Mouse (Mus musculus) lung, embryonic 15.5 days (tissue): ENCODE results near the gene Utp4. TPM values are rescaled to one million over a fixed set of nuclear protein-coding genes. Genes with fewer than 3 reads are reported as not detected.

Experiments used
- ATAC-seq: fragments of 200-750 bp; cut with Nextera tagmentation; 2 replicates; pipeline ENCODE4 v1.8.0; 2017; ENCODE audit warnings: moderate number of reproducible peaks, borderline replicate concordance; ENCODE audit not compliant: low FRiP score, low TSS enrichment; ENCODE audit errors: extremely low read depth
- H3K27ac ChIP-seq: fragments of 300-500 bp; sonication (generic); 2 replicates; pipeline ENCODE4 v1.5.1; 2015; ENCODE audit warnings: moderate library complexity, mild to moderate bottlenecking, inconsistent platforms
- H3K27me3 ChIP-seq: fragments of 300-500 bp; sonication (generic); 2 replicates; pipeline ENCODE4 v1.6.1; 2015; ENCODE audit warnings: inconsistent platforms
- H3K36me3 ChIP-seq: fragments of 300-500 bp; sonication (generic); 2 replicates; pipeline ENCODE4 v1.6.1; 2015; ENCODE audit warnings: inconsistent platforms
- H3K4me1 ChIP-seq: fragments of 300-500 bp; sonication (generic); 2 replicates; pipeline ENCODE4 v1.6.1; 2015; ENCODE audit warnings: inconsistent platforms
- H3K4me2 ChIP-seq: fragments of 300-500 bp; sonication (generic); 2 replicates; pipeline ENCODE4 v1.6.1; 2015; ENCODE audit warnings: inconsistent platforms, mild to moderate bottlenecking, moderate library complexity
- H3K4me3 ChIP-seq: fragments of 300-500 bp; sonication (generic); 2 replicates; pipeline ENCODE4 v1.5.1; 2015; ENCODE audit warnings: mild to moderate bottlenecking, inconsistent platforms
- H3K9ac ChIP-seq: fragments of 300-500 bp; sonication (generic); 2 replicates; pipeline ENCODE4 v1.6.1; 2015; ENCODE audit warnings: inconsistent platforms
- H3K9me3 ChIP-seq: fragments of 300-500 bp; sonication (generic); 2 replicates; pipeline ENCODE4 v1.6.1; 2016; ENCODE audit warnings: inconsistent platforms
- WGBS: fragments of 180-500 bp; shearing (Covaris S2); methylation state at CpG from one replicate; pipeline ENCODE4 v1.1.7; 2015; 5-methylcytosine and 5-hydroxymethylcytosine counted together
- polyA plus RNA-seq: library from polyadenylated mRNA; unstranded; fragments of >200 nt; fragmentation: Nextera tagmentation; extraction: Ambion mirVana; gene quantifications from 2 replicates; pipeline ENCODE4 v1.2.1, GENCODE M21; 2015

Utp4 gene
- polyA plus RNA-seq, 1 experiment from 2014 or later = 68.6 TPM

DNA sequence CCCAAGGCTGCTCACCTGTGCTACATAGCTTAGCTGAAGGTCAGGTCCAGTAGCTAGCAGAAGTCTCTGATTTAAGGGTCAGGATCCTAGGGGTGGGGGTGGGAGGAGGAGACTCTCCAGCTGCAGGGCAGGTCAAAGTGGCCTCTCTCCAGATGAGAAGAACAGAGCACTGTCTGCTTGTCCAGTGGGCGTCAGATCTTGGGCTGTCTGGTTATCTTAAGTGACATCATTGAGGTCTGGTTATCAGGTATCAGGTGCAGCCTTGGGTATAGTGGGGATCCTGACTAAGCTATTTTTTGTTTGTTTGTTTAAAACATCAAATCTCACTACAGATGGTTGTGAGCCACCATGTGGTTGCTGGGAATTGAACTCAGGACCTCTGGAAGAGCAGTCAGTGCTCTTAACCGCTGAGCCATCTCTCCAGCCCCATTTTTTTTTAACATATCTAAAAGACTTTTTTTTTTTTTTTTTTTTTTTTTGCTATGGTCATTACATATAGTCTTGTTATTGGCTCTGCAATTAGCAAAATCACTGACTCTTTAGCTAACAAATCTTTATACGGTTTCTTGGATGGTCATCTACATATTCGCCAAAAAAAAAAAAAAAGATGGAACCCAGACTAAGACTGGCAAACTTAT, 40.2 kb downstream of the Utp4 start:
- no peak for ATAC-seq
- WGBS = 79% methylated on average over 4 of the region's 4 CpGs
- H3K9ac ChIP-seq = no peak overlapping the region

DNA sequence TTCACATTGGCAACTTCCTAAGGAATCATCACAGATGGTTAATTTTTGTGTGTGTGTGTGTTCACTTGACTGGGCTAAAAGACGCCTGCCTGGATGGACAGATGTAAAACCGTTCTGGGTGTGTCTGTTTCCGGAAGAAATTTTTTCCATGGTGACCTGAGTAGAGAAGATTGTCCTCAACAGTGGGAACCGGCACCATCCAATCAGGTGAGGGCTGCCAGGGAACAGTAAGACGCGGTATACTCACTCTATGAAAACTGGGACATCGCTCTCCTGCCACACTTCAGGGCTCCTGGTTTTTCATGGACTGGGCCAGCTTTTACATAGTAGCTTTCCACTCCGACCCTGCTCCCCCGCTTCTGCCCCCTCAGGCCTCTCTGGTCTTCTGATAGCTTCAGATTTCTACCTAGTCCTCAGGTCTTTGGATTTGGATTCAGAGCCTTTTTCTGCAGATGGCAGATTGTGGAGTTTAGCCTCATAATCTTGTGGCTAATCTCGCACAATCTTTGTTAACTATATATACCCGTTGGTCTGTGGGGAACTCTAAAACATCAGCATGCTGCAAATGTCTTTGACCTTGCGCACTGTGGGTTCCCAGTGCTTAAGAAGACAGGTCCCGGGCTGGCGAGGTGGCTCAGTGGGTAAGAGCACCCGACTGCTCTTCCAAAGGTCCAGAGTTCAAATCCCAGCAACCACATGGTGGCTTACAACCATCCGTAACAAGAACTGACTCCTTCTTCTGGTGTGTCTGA, 41.0 kb downstream of the Utp4 start:
- H3K27me3 ChIP-seq = no peaks in the 10 kb centered on the region
- no peaks in the 10 kb centered on the region for H3K9me3 ChIP-seq
- H3K36me3 ChIP-seq = no peaks in the 10 kb centered on the region
- no peak for ATAC-seq
- WGBS = 79% methylated on average over 16 of the region's 16 CpGs
- H3K4me1 ChIP-seq = peaks cover 39% of the 10 kb centered on the region
- no peak overlapping the region for H3K27ac ChIP-seq
- no peak overlapping the region for H3K9ac ChIP-seq
- H3K4me2 ChIP-seq = no peak overlapping the region
- no peak overlapping the region for H3K4me3 ChIP-seq

More for the DNA sequence above, 40.2 kb downstream of the Utp4 start:
- Histone ChIP-seq H3K4me3 (no peak overlapping the region), H3K4me2 (no peak overlapping the region), H3K9me3 (no peaks in the 10 kb centered on the region), H3K36me3 (no peaks in the 10 kb centered on the region), H3K27ac (no peak overlapping the region), H3K27me3 (no peaks in the 10 kb centered on the region), H3K4me1 (peaks cover 46% of the 10 kb centered on the region)

DNA sequence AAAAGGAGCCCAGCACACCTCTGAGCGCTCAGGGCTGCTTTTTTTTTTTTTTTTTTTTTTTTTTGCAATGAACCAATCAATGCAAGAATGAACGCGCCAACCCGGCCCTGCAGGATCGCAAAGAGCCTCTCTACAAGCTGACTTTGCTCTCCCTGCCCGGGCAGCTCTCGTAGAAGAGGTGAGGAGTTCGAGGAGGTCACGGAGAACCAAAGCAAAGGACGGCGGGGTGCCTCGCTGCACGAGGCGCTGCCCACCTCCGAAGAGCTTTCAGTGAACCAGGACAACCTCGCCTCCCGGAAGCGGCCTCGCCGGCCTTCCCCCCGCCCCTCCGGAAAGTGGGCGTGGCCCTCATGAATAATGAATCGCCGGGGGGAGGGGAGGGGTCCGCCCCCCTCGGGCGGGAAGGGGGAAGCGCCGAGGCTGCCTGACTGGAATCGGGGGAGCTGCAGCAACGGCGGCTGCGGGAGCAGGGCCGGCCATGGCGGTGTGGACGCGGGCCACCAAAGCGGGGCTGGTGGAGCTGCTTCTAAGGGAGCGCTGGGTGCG, 42.0 kb downstream of the Utp4 start, which contains the start of gene Sntb2:
Gene Sntb2 (plus strand): TSS at position 427 of the 546 bp plus-strand sequence.
- Histone ChIP-seq H3K4me3 (peak within 1 kb of the TSS; percentile 88), H3K4me1 (peaks cover 31% of the 10 kb centered on the region), H3K9ac (peak within 1 kb of the TSS; percentile 91), H3K27me3 (no peaks in the 10 kb centered on the region), H3K36me3 (no peaks in the 10 kb centered on the region), H3K4me2 (peak within 1 kb of the TSS; percentile 69), H3K27ac (peak within 1 kb of the TSS; percentile 94), H3K9me3 (no peaks in the 10 kb centered on the region)
- under 1% methylated on average over 41 of the region's 41 CpGs for WGBS
- ATAC-seq = peak; percentile 89

- Histone ChIP-seq H3K4me2 (peak overlapping the region; percentile 69), H3K27me3 (no peaks in the 10 kb centered on the region), H3K4me1 (peaks cover 31% of the 10 kb centered on the region), H3K9me3 (no peaks in the 10 kb centered on the region), H3K9ac (peak overlapping the region; percentile 91), H3K36me3 (no peaks in the 10 kb centered on the region), H3K27ac (peak overlapping the region; percentile 94), H3K4me3 (peak overlapping the region; percentile 88)
- ATAC-seq = peak; percentile 68
- under 1% methylated on average over 72 of the region's 76 CpGs for WGBS
Measured at GRCm38 (mm10) chr8:106935899-106936477, 42.6 kb downstream of the Utp4 start.

- H3K27ac ChIP-seq = peak overlapping the region; percentile 94
- H3K4me1 ChIP-seq = peaks cover 31% of the 10 kb centered on the region
- H3K4me2 ChIP-seq = peak overlapping the region; percentile 69
- H3K36me3 ChIP-seq = no peaks in the 10 kb centered on the region
- ATAC-seq = no peak
- H3K4me3 ChIP-seq = peak overlapping the region; percentile 88
- H3K9me3 ChIP-seq = no peaks in the 10 kb centered on the region
- WGBS = under 1% methylated on average over 26 of the region's 26 CpGs
- peak overlapping the region; percentile 91 for H3K9ac ChIP-seq
- no peaks in the 10 kb centered on the region for H3K27me3 ChIP-seq
Measured at GRCm38 (mm10) chr8:106936478-106937051, 43.1 kb downstream of the Utp4 start.

DNA sequence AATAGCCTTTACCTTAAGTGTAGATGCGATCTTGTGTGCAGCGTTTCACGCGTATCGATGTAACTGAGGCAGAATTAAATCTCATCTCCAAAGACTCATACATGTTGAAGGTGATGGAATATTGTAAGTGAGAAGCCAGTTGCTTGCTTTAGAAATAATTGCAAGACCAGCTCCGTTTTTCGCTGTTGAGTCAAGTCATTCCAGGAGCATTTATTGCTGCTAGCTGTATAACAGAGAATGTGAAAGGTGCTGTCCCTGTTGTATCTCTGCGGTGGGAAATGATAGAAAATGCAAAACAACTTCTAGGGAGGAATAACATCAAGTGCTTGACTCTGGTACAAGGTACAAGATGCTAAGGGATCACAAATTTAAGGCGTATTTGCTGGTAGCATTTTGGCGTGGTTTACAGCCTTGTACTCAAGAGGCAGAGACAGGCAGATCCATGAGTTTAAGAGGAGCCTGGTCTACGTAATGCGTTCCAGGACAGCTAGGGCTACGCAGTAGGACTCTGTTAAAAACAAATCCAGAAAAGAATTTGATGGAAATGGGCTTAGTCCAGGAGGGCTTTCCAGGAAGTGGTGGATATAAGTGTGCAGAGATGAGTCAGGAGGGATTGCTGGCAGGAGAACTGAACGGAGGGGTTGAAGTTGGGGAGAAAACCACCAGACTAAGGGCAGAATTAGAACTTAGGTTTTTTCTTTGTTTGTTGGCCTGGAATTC, 43.8 kb downstream of the Utp4 start:
- Histone ChIP-seq H3K9me3 (no peaks in the 10 kb centered on the region), H3K27me3 (no peaks in the 10 kb centered on the region), H3K4me2 (peak overlapping the region; percentile 69), H3K27ac (peak overlapping the region; percentile 94; the same call in 1 of the 2 replicates), H3K4me3 (peak overlapping the region; percentile 88), H3K36me3 (no peaks in the 10 kb centered on the region), H3K9ac (peak overlapping the region; percentile 91), H3K4me1 (peaks cover 30% of the 10 kb centered on the region)
- 26% methylated on average over 14 of the region's 14 CpGs for WGBS
- no peak for ATAC-seq

DNA sequence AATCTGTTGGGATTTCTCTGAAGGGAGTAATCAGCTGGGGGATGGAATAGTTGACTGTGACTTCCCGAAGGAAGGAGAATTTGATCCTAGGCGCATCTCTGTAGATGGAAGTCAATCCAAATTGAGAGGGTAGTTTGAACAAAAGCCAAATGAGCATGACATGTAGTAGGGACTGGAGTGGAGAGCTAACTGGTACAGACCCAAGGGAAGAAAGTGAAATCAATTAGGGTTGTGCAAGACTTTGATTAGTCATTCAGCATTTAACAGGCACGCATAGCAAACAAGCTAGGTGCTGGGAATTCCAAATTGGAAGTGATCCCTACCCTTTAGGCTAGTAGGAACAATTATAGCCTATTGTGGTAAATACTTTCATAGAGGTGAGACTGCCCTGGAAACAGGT, 48.4 kb downstream of the Utp4 start:
- Histone ChIP-seq H3K4me2 (no peak overlapping the region), H3K9ac (no peak overlapping the region), H3K9me3 (no peaks in the 10 kb centered on the region), H3K4me1 (peaks cover 20% of the 10 kb centered on the region), H3K4me3 (no peak overlapping the region), H3K27me3 (no peaks in the 10 kb centered on the region), H3K27ac (no peak overlapping the region), H3K36me3 (no peaks in the 10 kb centered on the region)
- no peak for ATAC-seq
- WGBS = 91% methylated on average over 3 of the region's 3 CpGs

- WGBS = 88% methylated on average over 3 of the region's 3 CpGs
- H3K9me3 ChIP-seq = no peaks in the 10 kb centered on the region
- no peak overlapping the region for H3K4me2 ChIP-seq
- H3K36me3 ChIP-seq = no peaks in the 10 kb centered on the region
- H3K4me1 ChIP-seq = 0 out of 2 replicates have a peak, but pooled peaks cover 5% of the 10 kb centered on the region
- H3K4me3 ChIP-seq = no peak overlapping the region
- no peak overlapping the region for H3K9ac ChIP-seq
- H3K27ac ChIP-seq = no peak overlapping the region
- ATAC-seq = no peak
- no peaks in the 10 kb centered on the region for H3K27me3 ChIP-seq
Measured at GRCm38 (mm10) chr8:106943874-106944418, 50.5 kb downstream of the Utp4 start.

GRCm38 (mm10) chr8:106944756-106945155, 51.3 kb downstream of the Utp4 start:
- no peak overlapping the region for H3K4me2 ChIP-seq
- ATAC-seq = no peak
- H3K36me3 ChIP-seq = no peaks in the 10 kb centered on the region
- H3K9me3 ChIP-seq = no peaks in the 10 kb centered on the region
- H3K9ac ChIP-seq = no peak overlapping the region
- H3K4me3 ChIP-seq = no peak overlapping the region
- no peak overlapping the region for H3K27ac ChIP-seq
- H3K27me3 ChIP-seq = no peaks in the 10 kb centered on the region
- H3K4me1 ChIP-seq = 0 out of 2 replicates have a peak, but pooled peaks cover 5% of the 10 kb centered on the region
- WGBS = 55% methylated on average over 3 of the region's 3 CpGs

DNA sequence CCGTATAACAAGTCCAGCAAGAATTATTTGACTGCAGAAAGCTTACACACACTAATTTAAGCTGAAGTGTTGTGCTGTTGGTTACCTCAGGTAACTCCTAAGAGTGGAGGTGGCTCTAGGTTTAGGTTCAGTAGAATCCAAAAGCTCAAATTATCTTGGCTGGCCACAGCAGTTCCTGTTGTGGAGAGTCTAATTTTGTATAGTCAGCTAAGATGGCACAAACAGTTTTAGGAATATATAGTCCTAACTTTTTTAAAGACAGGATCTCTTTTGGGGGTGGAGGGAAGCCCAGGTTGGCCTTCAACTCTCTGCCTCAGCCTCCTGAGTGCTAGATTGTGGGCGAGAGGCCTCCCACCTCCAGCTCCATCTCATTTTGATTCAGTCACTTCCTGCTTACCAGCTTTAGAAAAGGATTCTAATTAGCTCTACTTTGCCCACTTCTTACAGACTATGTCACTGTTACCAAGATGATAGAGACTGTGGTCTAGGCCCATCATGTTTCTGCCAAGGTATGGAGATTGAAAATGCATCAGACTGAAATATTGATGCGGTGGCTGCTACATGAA, 55.3 kb downstream of the Utp4 start:
- Histone ChIP-seq H3K4me3 (no peak overlapping the region), H3K4me1 (0 out of 2 replicates have a peak, but pooled peaks cover 5% of the 10 kb centered on the region), H3K9me3 (no peaks in the 10 kb centered on the region), H3K27ac (no peak overlapping the region), H3K27me3 (no peaks in the 10 kb centered on the region), H3K36me3 (no peaks in the 10 kb centered on the region; the same call in 1 of the 2 replicates), H3K4me2 (no peak overlapping the region), H3K9ac (no peak overlapping the region)
- 79% methylated on average over 3 of the region's 3 CpGs for WGBS
- no peak for ATAC-seq
